Mouse (Mus musculus): ENCODE data around the gene Lmntd2. TPM values are rescaled to one million over a fixed set of nuclear protein-coding genes. Genes with fewer than 3 reads are reported as not detected.

Lmntd2 gene
- polyA plus RNA-seq, 1 experiment from 2014 or later = 0.49 TPM

DNA sequence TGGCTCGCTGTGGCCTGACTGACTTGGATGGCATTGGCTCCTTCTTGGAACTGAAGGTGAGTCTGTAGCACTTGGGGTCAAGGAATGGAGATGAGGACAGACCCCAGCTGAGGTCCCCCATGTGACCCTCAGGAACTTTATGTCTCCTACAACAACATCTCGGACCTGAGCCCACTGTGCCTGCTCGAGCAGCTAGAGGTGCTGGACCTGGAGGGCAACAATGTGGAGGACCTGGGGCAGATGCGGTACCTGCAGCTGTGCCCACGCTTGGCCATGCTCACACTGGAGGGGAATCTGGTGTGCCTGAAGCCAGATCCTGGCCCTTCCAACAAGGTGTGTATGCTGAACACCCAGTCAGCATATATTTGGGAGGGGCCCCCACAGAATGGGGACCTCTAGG is 8.4 kb downstream of the Lmntd2 start:
- WGBS (ENCODE audit: insufficient replicate concordance) = 91% methylated on average over 5 of the region's 5 CpGs
- Histone ChIP-seq H3K9ac (replicated peaks) (no peak overlapping the region), H3K9me3 (ENCODE audit: low read length) (no peaks in the 10 kb centered on the region), H3K27me3 (ENCODE audit: insufficient read depth, low read length) (no peaks in the 10 kb centered on the region), H3K4me1 (ENCODE audit: insufficient read depth) (peaks cover 23% of the 10 kb centered on the region), H3K27ac (ENCODE audit: low read depth) (no peak overlapping the region), H3K4me2 (ENCODE audit: low read depth, low read length) (no peak overlapping the region), H3K4me3 (ENCODE audit: low read depth, low read length) (no peak overlapping the region), H3K36me3 (replicated peaks; ENCODE audit: insufficient read depth, low read length) (no peaks in the 10 kb centered on the region)
- no peak for TF ChIP-seq CTCF (IDR thresholded peaks at IDR 0.05; ENCODE audit: low read depth)
- TF ChIP-seq EP300 (IDR thresholded peaks at IDR 0.05; ENCODE audit: low read depth) = no peak
- DNase-seq (no peak), ATAC-seq (no peak)

DNA sequence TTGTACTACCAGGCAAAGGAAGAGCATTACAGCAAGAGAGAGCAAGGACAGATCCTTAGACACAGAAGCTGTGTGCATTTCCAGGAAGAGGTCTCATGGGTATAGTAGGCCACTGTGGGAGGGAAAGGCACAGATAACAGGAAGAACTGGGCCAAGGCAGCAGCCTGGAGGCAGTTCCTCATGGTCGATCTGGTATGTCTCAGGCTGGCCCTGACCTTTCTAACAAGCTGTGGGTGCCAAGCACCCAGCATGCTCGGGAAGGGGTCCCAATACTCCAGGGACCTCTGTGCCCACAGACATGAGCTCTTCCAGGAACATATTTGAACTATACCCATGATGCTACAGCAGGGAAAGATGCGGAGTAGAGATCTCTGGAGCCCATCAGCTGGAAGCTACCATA is 9.3 kb downstream of the Lmntd2 start:
- no peak for TF ChIP-seq EP300 (IDR thresholded peaks at IDR 0.05; ENCODE audit: low read depth)
- TF ChIP-seq CTCF (IDR thresholded peaks at IDR 0.05; ENCODE audit: low read depth) = no peak
- H3K4me3 ChIP-seq (ENCODE audit: low read depth, low read length) = no peak overlapping the region
- H3K36me3 ChIP-seq (replicated peaks; ENCODE audit: insufficient read depth, low read length) = no peaks in the 10 kb centered on the region
- no peaks in the 10 kb centered on the region for H3K9me3 ChIP-seq (ENCODE audit: low read length)
- H3K4me1 ChIP-seq (ENCODE audit: insufficient read depth) = peaks cover 14% of the 10 kb centered on the region
- H3K27me3 ChIP-seq (ENCODE audit: insufficient read depth, low read length) = no peaks in the 10 kb centered on the region
- H3K27ac ChIP-seq (ENCODE audit: low read depth) = no peak overlapping the region
- ATAC-seq = no peak
- H3K4me2 ChIP-seq (ENCODE audit: low read depth, low read length) = no peak overlapping the region
- 53% methylated on average over 3 of the region's 3 CpGs for WGBS (ENCODE audit: insufficient replicate concordance)
- DNase-seq = no peak
- no peak overlapping the region for H3K9ac ChIP-seq (replicated peaks)

DNA sequence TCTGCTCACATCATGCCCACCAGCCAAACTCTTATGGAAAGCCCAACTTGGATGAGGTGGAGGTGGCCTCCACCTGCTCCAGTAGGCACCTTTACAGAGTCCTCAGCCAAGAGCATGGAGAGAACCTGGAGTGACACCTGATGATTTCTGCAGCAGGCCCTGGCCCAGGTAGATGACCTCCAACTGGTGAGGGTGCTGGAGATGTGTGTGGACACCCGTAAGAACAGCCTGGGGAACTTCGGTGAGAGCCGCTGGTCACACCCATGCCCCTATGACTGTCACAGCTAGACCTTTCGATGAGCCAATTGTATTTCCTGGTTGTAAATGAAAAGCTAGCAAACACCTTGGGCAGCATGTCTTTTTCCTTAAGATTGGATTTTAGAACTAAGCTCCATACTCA is 15.8 kb downstream of the Lmntd2 start:
- H3K9ac ChIP-seq (replicated peaks) = no peak overlapping the region
- peaks cover 24% of the 10 kb centered on the region for H3K4me1 ChIP-seq (ENCODE audit: insufficient read depth)
- 89% methylated on average over 4 of the region's 4 CpGs for WGBS (ENCODE audit: insufficient replicate concordance)

DNA sequence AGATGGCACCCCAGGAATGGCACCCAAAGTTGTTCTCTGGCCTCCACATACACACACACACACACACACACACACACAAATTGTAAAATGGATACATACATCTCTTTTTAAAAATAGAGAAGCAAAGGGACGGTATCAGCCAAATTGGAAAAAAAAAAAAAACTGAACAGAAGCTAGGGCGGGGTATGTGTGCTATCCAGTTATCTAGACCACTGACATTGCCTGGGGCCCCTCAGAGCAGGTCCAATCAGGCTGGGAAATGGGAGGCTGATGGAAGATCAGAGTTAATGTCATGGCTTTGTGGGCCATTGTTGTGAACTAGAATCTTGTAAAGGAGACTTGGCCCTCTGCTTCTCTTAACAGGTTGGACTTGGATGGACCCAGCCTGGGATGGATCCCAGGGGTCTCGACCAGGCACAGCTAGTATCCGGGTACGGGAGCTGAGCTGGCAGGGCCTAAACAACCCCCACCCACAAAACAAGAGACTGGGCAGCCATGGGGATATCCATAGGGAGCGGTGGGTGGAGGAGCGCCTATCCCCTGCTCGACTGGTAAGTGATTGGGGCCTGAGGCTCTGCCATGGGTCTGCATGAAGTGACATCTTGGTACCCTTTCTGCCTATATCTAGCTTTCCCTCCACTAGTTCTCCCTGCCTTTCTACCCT is 17.1 kb downstream of the Lmntd2 start:
- no peak for ATAC-seq
- H3K36me3 ChIP-seq (replicated peaks; ENCODE audit: insufficient read depth, low read length) = peaks cover 6% of the 10 kb centered on the region
- no peaks in the 10 kb centered on the region for H3K27me3 ChIP-seq (ENCODE audit: insufficient read depth, low read length)
- no peak overlapping the region for H3K9ac ChIP-seq (replicated peaks)
- peak overlapping the region; percentile 6; the same call in 1 of the 2 replicates for H3K4me2 ChIP-seq (ENCODE audit: low read depth, low read length)
- WGBS (ENCODE audit: insufficient replicate concordance) = 81% methylated on average over 8 of the region's 8 CpGs
- no peaks in the 10 kb centered on the region for H3K9me3 ChIP-seq (ENCODE audit: low read length)
- DNase-seq = no peak
- TF ChIP-seq EP300 (IDR thresholded peaks at IDR 0.05; ENCODE audit: low read depth) = no peak
- TF ChIP-seq CTCF (IDR thresholded peaks at IDR 0.05; ENCODE audit: low read depth) = no peak
- H3K4me3 ChIP-seq (ENCODE audit: low read depth, low read length) = no peak overlapping the region
- H3K4me1 ChIP-seq (ENCODE audit: insufficient read depth) = peaks cover 35% of the 10 kb centered on the region
- no peak overlapping the region for H3K27ac ChIP-seq (ENCODE audit: low read depth)

More for the DNA sequence above, 15.8 kb downstream of the Lmntd2 start:
- no peaks in the 10 kb centered on the region for H3K36me3 ChIP-seq (replicated peaks; ENCODE audit: insufficient read depth, low read length)
- H3K9me3 ChIP-seq (ENCODE audit: low read length) = no peaks in the 10 kb centered on the region
- H3K27ac ChIP-seq (ENCODE audit: low read depth) = no peak overlapping the region
- no peak overlapping the region for H3K4me2 ChIP-seq (ENCODE audit: low read depth, low read length)
- TF ChIP-seq EP300 (IDR thresholded peaks at IDR 0.05; ENCODE audit: low read depth) (no peak), CTCF (IDR thresholded peaks at IDR 0.05; ENCODE audit: low read depth) (no peak)
- ATAC-seq = no peak
- no peak for DNase-seq
- no peak overlapping the region for H3K4me3 ChIP-seq (ENCODE audit: low read depth, low read length)
- no peaks in the 10 kb centered on the region for H3K27me3 ChIP-seq (ENCODE audit: insufficient read depth, low read length)

DNA sequence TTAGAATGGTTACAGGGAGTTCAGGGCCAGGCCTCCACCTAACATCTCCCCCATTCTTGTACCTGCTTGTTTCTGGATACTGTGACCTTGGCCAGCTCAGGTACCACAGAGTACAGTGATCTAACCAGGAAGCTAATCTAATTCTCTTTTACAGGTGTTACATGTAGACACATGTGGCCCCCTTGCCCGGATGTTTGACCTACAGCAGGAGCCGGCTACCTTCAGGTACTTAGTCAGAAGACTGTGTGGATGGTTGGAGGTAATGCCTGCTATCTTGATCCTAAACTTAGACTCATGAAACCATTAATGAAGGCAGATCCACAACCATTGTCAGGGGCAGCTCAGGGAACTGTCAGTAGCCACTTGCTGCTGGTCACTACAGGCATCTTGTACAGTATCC is 18.1 kb downstream of the Lmntd2 start:
- H3K4me1 ChIP-seq (ENCODE audit: insufficient read depth) = peaks cover 35% of the 10 kb centered on the region

DNA sequence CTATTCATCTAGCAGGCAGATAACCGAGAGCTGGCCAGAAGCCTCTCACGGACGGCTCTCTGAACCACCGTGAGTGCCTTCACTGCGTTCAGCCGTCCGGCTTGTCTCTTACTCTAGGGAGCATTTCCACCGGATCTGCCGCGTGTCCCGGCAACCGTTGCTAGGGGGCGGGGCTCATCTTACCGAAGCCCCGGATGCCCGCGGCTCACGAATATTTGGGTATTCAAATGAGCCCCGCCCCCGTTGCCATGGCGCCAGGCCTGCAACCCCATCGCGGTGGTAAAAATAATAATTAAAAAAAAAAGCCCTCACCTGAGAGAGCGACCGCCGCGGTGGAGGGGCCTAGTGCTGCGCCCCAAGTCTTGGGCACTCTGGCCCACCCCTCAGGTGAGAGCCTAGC is 19.1 kb downstream of the Lmntd2 start:
- under 1% methylated on average over 28 of the region's 28 CpGs for WGBS (ENCODE audit: insufficient replicate concordance)
- peak overlapping the region; percentile 96 for H3K9ac ChIP-seq (replicated peaks)
- TF ChIP-seq CTCF (IDR thresholded peaks at IDR 0.05; ENCODE audit: low read depth) (no peak), EP300 (IDR thresholded peaks at IDR 0.05; ENCODE audit: low read depth) (no peak)
- peak overlapping the region; percentile 95 for H3K4me3 ChIP-seq (ENCODE audit: low read depth, low read length)
- peaks cover 35% of the 10 kb centered on the region for H3K4me1 ChIP-seq (ENCODE audit: insufficient read depth)
- H3K9me3 ChIP-seq (ENCODE audit: low read length) = no peaks in the 10 kb centered on the region
- peak overlapping the region; percentile 91 for H3K27ac ChIP-seq (ENCODE audit: low read depth)
- H3K36me3 ChIP-seq (replicated peaks; ENCODE audit: insufficient read depth, low read length) = peaks cover 25% of the 10 kb centered on the region
- H3K27me3 ChIP-seq (ENCODE audit: insufficient read depth, low read length) = no peaks in the 10 kb centered on the region
- H3K4me2 ChIP-seq (ENCODE audit: low read depth, low read length) = peak overlapping the region; percentile 100
- peak; percentile 95 for DNase-seq
- peak; percentile 4; the same call in 1 of the 2 replicates for ATAC-seq

More for the DNA sequence above, 18.1 kb downstream of the Lmntd2 start:
- H3K9ac ChIP-seq (replicated peaks) = no peak overlapping the region
- no peak overlapping the region for H3K4me2 ChIP-seq (ENCODE audit: low read depth, low read length)
- no peaks in the 10 kb centered on the region for H3K27me3 ChIP-seq (ENCODE audit: insufficient read depth, low read length)
- TF ChIP-seq EP300 (IDR thresholded peaks at IDR 0.05; ENCODE audit: low read depth) (no peak), CTCF (IDR thresholded peaks at IDR 0.05; ENCODE audit: low read depth) (no peak)
- DNase-seq (no peak), ATAC-seq (no peak)
- peaks cover 16% of the 10 kb centered on the region for H3K36me3 ChIP-seq (replicated peaks; ENCODE audit: insufficient read depth, low read length)
- H3K4me3 ChIP-seq (ENCODE audit: low read depth, low read length) = no peak overlapping the region
- H3K9me3 ChIP-seq (ENCODE audit: low read length) = no peaks in the 10 kb centered on the region
- 83% methylated on average over 2 of the region's 2 CpGs for WGBS (ENCODE audit: insufficient replicate concordance)
- H3K27ac ChIP-seq (ENCODE audit: low read depth) = no peak overlapping the region

Data from liver, postnatal 0 days (tissue).